Mouse (Mus musculus): ENCODE data around the gene Slc27a1. TPM values are rescaled to one million over a fixed set of nuclear protein-coding genes. Genes with fewer than 3 reads are reported as not detected.

Slc27a1 gene
- total and polyA plus RNA-seq, 3 experiments, result 0.46 to 1.3 TPM; not detected in 1

DNA sequence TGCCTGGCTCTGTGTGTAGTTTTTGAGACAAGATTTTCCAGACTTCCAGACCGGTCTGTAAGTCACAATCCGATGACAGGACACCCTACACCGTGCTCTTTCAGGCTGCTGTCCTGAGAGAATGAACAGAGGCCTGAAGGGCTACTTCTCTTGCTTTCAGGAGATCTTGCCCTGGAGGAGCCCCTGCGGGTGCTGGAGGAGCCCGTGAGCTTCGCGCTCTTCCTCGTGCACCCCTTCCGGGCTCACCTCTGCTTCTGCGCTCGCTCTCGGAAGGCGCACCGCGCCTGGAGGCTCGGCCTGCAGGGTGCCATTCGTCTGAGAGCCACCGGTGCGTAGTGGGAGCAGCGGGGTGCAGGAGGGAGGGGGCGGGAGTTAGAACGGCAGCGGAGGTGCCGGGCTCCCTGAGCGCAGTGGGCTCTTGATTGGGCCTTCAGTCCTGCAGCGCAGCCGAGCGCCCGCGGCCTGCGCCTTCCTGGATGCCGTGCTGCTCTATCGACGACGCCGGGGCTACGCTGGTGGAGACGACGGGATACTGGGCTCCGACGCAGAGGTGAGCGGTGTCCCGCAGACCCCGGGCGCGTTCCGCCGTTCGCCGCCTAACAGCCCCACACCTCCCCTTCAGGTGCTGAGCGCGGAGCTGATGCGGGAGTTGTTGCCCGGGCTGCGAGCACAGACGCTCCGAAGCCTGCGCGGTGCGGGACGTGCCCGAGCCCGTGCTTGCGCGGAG is 33.4 kb downstream of the Slc27a1 start:
- Histone ChIP-seq H3K27me3 (ENCODE audit: control insufficient read depth in 1 of 2, insufficient read depth in 2 of 2, low read length in 2 of 2) (no peaks in the 10 kb centered on the region), H3K4me1 (ENCODE audit: control insufficient read depth in 1 of 2, insufficient read depth in 2 of 2, low read length in 2 of 2) (peaks cover 0 to 4% of the 10 kb centered on the region in 2 experiments; a peak in 2 of 4 replicates), H3K36me3 (ENCODE audit: control insufficient read depth in 1 of 2, insufficient read depth in 2 of 2, low read length in 2 of 2) (no peaks in the 10 kb centered on the region; a peak in 1 of 4 replicates), H3K9ac (ENCODE audit: control insufficient read depth, low read depth, low read length, poor library complexity, severe bottlenecking) (no peak overlapping the region), H3K27ac (ENCODE audit: control insufficient read depth, low read depth, low read length) (no peak overlapping the region), H3K4me3 (ENCODE audit: control insufficient read depth in 1 of 2, insufficient read depth in 1 of 2, low read depth in 2 of 2, low read length in 2 of 2) (no peak overlapping the region), H3K9me3 (replicated peaks; ENCODE audit: insufficient read depth, low read length) (no peaks in the 10 kb centered on the region), H3K79me2 (ENCODE audit: control insufficient read depth, insufficient read depth, low read length, poor library complexity) (no peaks in the 10 kb centered on the region)
- TF ChIP-seq MEF2A (IDR thresholded peaks at IDR 0.05; ENCODE audit: extremely low read depth, insufficient replicate concordance, low read depth, low read length, poor library complexity, severe bottlenecking) (no peak), POLR2AphosphoS2 (IDR thresholded peaks at IDR 0.05; ENCODE audit: low read length) (no peak), SMC3 (IDR thresholded peaks at IDR 0.05; ENCODE audit: low read depth, low read length) (no peak), GATA1 (IDR thresholded peaks at IDR 0.05; ENCODE audit: low read depth, low read length) (no peak), RCOR1 (IDR thresholded peaks at IDR 0.05; ENCODE audit: low read depth, low read length) (no peak), USF1 (IDR thresholded peaks at IDR 0.05; ENCODE audit: low read depth, low read length) (no peak), HCFC1 (IDR thresholded peaks at IDR 0.05; ENCODE audit: low read depth, low read length) (no peak), MAX (IDR thresholded peaks at IDR 0.05; ENCODE audit: low read length) (no peak), MYB (IDR thresholded peaks at IDR 0.05; ENCODE audit: low read depth, low read length) (no peak), E2F4 (IDR thresholded peaks at IDR 0.05; ENCODE audit: borderline replicate concordance, low read depth, low read length) (no peak), TAL1 (IDR thresholded peaks at IDR 0.05; ENCODE audit: low read length) (no peak), ELF1 (IDR thresholded peaks at IDR 0.05; ENCODE audit: low read depth, low read length) (no peak), POLR2A (IDR thresholded peaks at IDR 0.05; ENCODE audit: control insufficient read depth in 1 of 2, insufficient read depth in 1 of 2, low read depth in 1 of 2, low read length in 2 of 2, poor library complexity in 1 of 2) (no peak), POLR2AphosphoS5 (IDR thresholded peaks at IDR 0.05; ENCODE audit: borderline replicate concordance, low read depth, low read length) (no peak)
- no peak for DNase-seq (ENCODE audit: low read depth, low spot score)

- Histone ChIP-seq H3K27ac (ENCODE audit: control insufficient read depth, low read depth, low read length) (no peak overlapping the region), H3K9me3 (replicated peaks; ENCODE audit: insufficient read depth, low read length) (no peaks in the 10 kb centered on the region), H3K9ac (ENCODE audit: control insufficient read depth, low read depth, low read length, poor library complexity, severe bottlenecking) (no peak overlapping the region), H3K36me3 (ENCODE audit: control insufficient read depth in 1 of 2, insufficient read depth in 2 of 2, low read length in 2 of 2) (no peaks in the 10 kb centered on the region), H3K4me1 (ENCODE audit: control insufficient read depth in 1 of 2, insufficient read depth in 2 of 2, low read length in 2 of 2) (no peaks in the 10 kb centered on the region), H3K27me3 (ENCODE audit: control insufficient read depth in 1 of 2, insufficient read depth in 2 of 2, low read length in 2 of 2) (no peaks in the 10 kb centered on the region), H3K4me3 (ENCODE audit: control insufficient read depth in 1 of 2, insufficient read depth in 1 of 2, low read depth in 2 of 2, low read length in 2 of 2) (no peak overlapping the region), H3K79me2 (ENCODE audit: control insufficient read depth, insufficient read depth, low read length, poor library complexity) (no peaks in the 10 kb centered on the region)
- TF ChIP-seq ELF1 (IDR thresholded peaks at IDR 0.05; ENCODE audit: low read depth, low read length) (no peak), MAX (IDR thresholded peaks at IDR 0.05; ENCODE audit: low read length) (no peak), SIN3A (IDR thresholded peaks at IDR 0.05; ENCODE audit: low read length) (no peak), EP300 (IDR thresholded peaks at IDR 0.05; ENCODE audit: low read depth in 1 of 2, low read length in 2 of 2) (no peak), NRF1 (IDR thresholded peaks at IDR 0.05; ENCODE audit: insufficient read depth, low read depth, low read length, poor library complexity, severe bottlenecking) (no peak), MAZ (IDR thresholded peaks at IDR 0.05; ENCODE audit: low read depth, low read length) (no peak), CTCF (IDR thresholded peaks at IDR 0.05 in 2 of 3, conservative IDR thresholded peaks at IDR 0.05 in 1 of 3; ENCODE audit: control insufficient read depth in 1 of 3, insufficient read depth in 1 of 3, low read depth in 2 of 3, low read length in 3 of 3, poor library complexity in 1 of 3, severe bottlenecking in 1 of 3) (no peak), MYC (IDR thresholded peaks at IDR 0.05; ENCODE audit: low read depth, low read length) (no peak), ETS1 (IDR thresholded peaks at IDR 0.05; ENCODE audit: low read depth, low read length) (no peak), CHD1 (IDR thresholded peaks at IDR 0.05; ENCODE audit: low read depth, low read length) (no peak), USF2 (IDR thresholded peaks at IDR 0.05; ENCODE audit: borderline replicate concordance in 1 of 2, insufficient read depth in 1 of 2, low read depth in 1 of 2, low read length in 2 of 2) (no peak), MXI1 (IDR thresholded peaks at IDR 0.05; ENCODE audit: low read depth, low read length) (no peak), MEF2A (IDR thresholded peaks at IDR 0.05; ENCODE audit: extremely low read depth, insufficient replicate concordance, low read depth, low read length, poor library complexity, severe bottlenecking) (no peak), TCF12 (IDR thresholded peaks at IDR 0.05; ENCODE audit: low read depth, low read length) (no peak), NELFE (IDR thresholded peaks at IDR 0.05; ENCODE audit: low read depth, low read length) (no peak), SMC3 (IDR thresholded peaks at IDR 0.05; ENCODE audit: low read depth, low read length) (no peak)
- DNase-seq (ENCODE audit: low read depth, low spot score), result no peak
These were observed 34.1 kb downstream of the Slc27a1 start for GRCm38 (mm10) chr8:71602666-71603334.

All from MEL (cell line).